Comparison of ENCODE assay signal across 8 mouse cellular contexts in the genomic region with DNA sequence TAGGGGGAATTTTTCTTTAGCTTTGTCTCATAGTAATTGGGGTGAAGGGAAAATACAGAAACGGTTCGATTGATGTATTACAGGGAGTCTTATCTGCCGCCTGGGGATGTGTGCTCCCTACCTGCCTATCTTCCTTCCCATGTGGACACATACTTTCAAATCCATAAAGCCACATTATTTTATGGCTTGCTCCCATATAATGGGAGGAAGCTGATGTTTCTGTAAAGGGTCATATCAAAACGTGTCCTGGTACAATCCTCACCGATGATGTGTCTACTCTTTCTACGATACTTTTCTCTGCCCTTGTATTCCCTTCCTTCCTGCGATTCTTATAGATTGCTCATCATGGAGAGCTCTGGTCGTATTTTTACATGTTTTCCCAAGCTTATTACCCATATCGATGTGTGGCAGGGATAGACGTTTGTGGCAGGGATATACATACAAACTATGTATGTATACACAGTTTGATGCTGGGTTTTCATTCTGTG. TPM values are rescaled to one million over a fixed set of nuclear protein-coding genes. Genes with fewer than 3 reads are reported as not detected.
DNase-seq lines count a peak whose midpoint lies in the region; ATAC-seq lines count a peak whose summit lies in the region.

No protein-coding gene starts in this region.

- no peak for DNase-seq in heart, postnatal 10 days
- peak; percentile 39 for DNase-seq in MEL-GATA-1-ER (ENCODE audit: extremely low read depth, low read depth)
- peak; percentile 21 for DNase-seq in hindbrain, embryonic 11.5 days (ENCODE audit: low spot score)
- no peak for DNase-seq in urinary bladder, postnatal 4 days (ENCODE audit: low spot score in 2 of 2)
- DNase-seq in gastrocnemius, postnatal 25 days, result no peak
- DNase-seq in urinary bladder, adult 2 months (ENCODE audit: low spot score), result no peak

- no peaks in the 10 kb centered on the region for H3K27me3 ChIP-seq in heart, embryonic 14.5 days (ENCODE audit: control insufficient read depth, insufficient read depth, low read length)
- no peaks in the 10 kb centered on the region for H3K27me3 ChIP-seq in hindbrain, embryonic 11.5 days (ENCODE audit: control insufficient read depth, insufficient read depth, low read length)

- ATAC-seq in heart, embryonic 14.5 days (ENCODE audit: insufficient number of reproducible peaks, insufficient read depth, low FRiP score, low read depth), result no peak
- ATAC-seq in hindbrain, embryonic 11.5 days (ENCODE audit: low FRiP score), result 0 out of 2 replicates have a peak, but pooled peaks have one; percentile 13
- peak; percentile 49 for ATAC-seq in megakaryocyte-erythroid progenitor cell, adult 5-6 weeks (replicated peaks; ENCODE audit: low FRiP score, low TSS enrichment, poor library complexity, severe bottlenecking)

- H3K4me1 ChIP-seq in heart, embryonic 14.5 days (ENCODE audit: control insufficient read depth in 2 of 2, insufficient read depth in 2 of 2, low read length in 2 of 2), result peaks cover 0 to 11% of the 10 kb centered on the region in 2 experiments; a peak in 2 of 4 replicates
- H3K4me1 ChIP-seq in hindbrain, embryonic 11.5 days (replicated peaks; ENCODE audit: control insufficient read depth, insufficient read depth, low read length), result no peaks in the 10 kb centered on the region

- peaks cover 6% of the 10 kb centered on the region; the same call in 1 of the 2 replicates for H3K36me3 ChIP-seq in heart, embryonic 14.5 days (ENCODE audit: control insufficient read depth, insufficient read depth, low read length)
- H3K36me3 ChIP-seq in hindbrain, embryonic 11.5 days (ENCODE audit: control insufficient read depth, insufficient read depth, low read length), result no peaks in the 10 kb centered on the region

- intact Hi-C loops in heart, postnatal 10 days (cut with DNase I), result loop anchor here (2.0 to 5.0 kb wide), 2 partner anchors 467 to 536 kb away; no protein-coding TSS in a partner anchor

- peak overlapping the region; percentile 76 to 91 for H3K4me3 ChIP-seq in heart, embryonic 14.5 days (ENCODE audit: control insufficient read depth in 1 of 2, insufficient read depth in 1 of 2, low read depth in 1 of 2, low read length in 2 of 2)
- peak overlapping the region; percentile 59 for H3K4me3 ChIP-seq in hindbrain, embryonic 11.5 days (ENCODE audit: low read depth, low read length)

- H3K27ac ChIP-seq in heart, embryonic 14.5 days (replicated peaks in 1 of 2; ENCODE audit: control insufficient read depth in 1 of 2, insufficient read depth in 1 of 2, low read depth in 2 of 2, low read length in 2 of 2), result peak overlapping the region in 1 of 2 experiments; percentile 76; a peak in 1 of 4 replicates
- H3K27ac ChIP-seq in hindbrain, embryonic 11.5 days (ENCODE audit: low read depth, low read length), result no peak overlapping the region

- no peaks in the 10 kb centered on the region for H3K9me3 ChIP-seq in heart, embryonic 14.5 days (ENCODE audit: control insufficient read depth, low read length)
- no peaks in the 10 kb centered on the region for H3K9me3 ChIP-seq in hindbrain, embryonic 11.5 days (ENCODE audit: control insufficient read depth, low read length)

- peak overlapping the region; percentile 80 for H3K9ac ChIP-seq in heart, embryonic 14.5 days (ENCODE audit: low read length)
- H3K9ac ChIP-seq in hindbrain, embryonic 11.5 days (ENCODE audit: low read depth, low read length), result peak overlapping the region; percentile 78

- WGBS in heart, embryonic 14.5 days, result 27% methylated on average over 10 of the region's 10 CpGs
- 36% methylated on average over 10 of the region's 10 CpGs for WGBS in hindbrain, embryonic 11.5 days

- peak overlapping the region; percentile 86 for H3K4me2 ChIP-seq in heart, embryonic 14.5 days (ENCODE audit: low read length)
- H3K4me2 ChIP-seq in hindbrain, embryonic 11.5 days (replicated peaks; ENCODE audit: low read depth, low read length), result peak overlapping the region; percentile 33

RNA-seq across cellular contexts. Expression of a gene that starts 0.6 kb away (rescaled TPM):
- polyA plus RNA-seq in heart, embryonic 14.5 days (2014; fragmentation: Nextera tagmentation; extraction: Ambion mirVana), result 26.2 and 28.2 TPM in 2 replicates
- total RNA-seq in heart, postnatal 10 days (2021), result 10 to 100 TPM; 24.2 to 27.2 TPM
- polyA plus RNA-seq in hindbrain, embryonic 11.5 days (2014; fragmentation: Nextera tagmentation; extraction: Ambion mirVana), result 24.4 and 26.3 TPM in 2 replicates
- 25.5 and 29.3 TPM in 2 replicates for total RNA-seq in megakaryocyte-erythroid progenitor cell, adult 5-6 weeks (2014; fragmentation: Nextera tagmentation)
- 15.7 and 24.0 TPM in 2 replicates for total RNA-seq in megakaryocyte-erythroid progenitor cell, adult 5-6 weeks (2017)
- 10 to 100 TPM in 1 of 2 experiments, 1 to 10 TPM in 1; 9.8 to 11.1 TPM for total RNA-seq in gastrocnemius, postnatal 25 days (2021)
- polyA plus RNA-seq in urinary bladder, adult 2 months (2012; rRNA removed), result 26.4 and 32.5 TPM in 2 replicates

RNA-seq across cellular contexts. Expression of a gene that starts 0.8 kb away (rescaled TPM):
- polyA plus RNA-seq in heart, embryonic 14.5 days (2014; fragmentation: Nextera tagmentation; extraction: Ambion mirVana), result 4.1 TPM in 2 replicates
- total RNA-seq in heart, postnatal 10 days (2021), result 1 to 10 TPM; 4.2 to 4.4 TPM
- 3.8 and 5.0 TPM in 2 replicates for polyA plus RNA-seq in hindbrain, embryonic 11.5 days (2014; fragmentation: Nextera tagmentation; extraction: Ambion mirVana)
- total RNA-seq in megakaryocyte-erythroid progenitor cell, adult 5-6 weeks (2014; fragmentation: Nextera tagmentation), result 14.1 and 19.4 TPM in 2 replicates
- 4.4 and 5.3 TPM in 2 replicates for total RNA-seq in megakaryocyte-erythroid progenitor cell, adult 5-6 weeks (2017)
- total RNA-seq in gastrocnemius, postnatal 25 days (2021), result 1 to 10 TPM; 2.3 to 2.9 TPM
- polyA plus RNA-seq in urinary bladder, adult 2 months (2012; rRNA removed), result 7.9 and 8.2 TPM in 2 replicates

RNA-seq across cellular contexts. Expression of a gene that starts 54.2 kb away (rescaled TPM):
- polyA plus RNA-seq in heart, embryonic 14.5 days (2014; fragmentation: Nextera tagmentation; extraction: Ambion mirVana), result 87.8 and 103 TPM in 2 replicates
- total RNA-seq in heart, postnatal 10 days (2021), result 100 to 1,000 TPM; 308 to 362 TPM
- 24.4 and 28.2 TPM in 2 replicates for polyA plus RNA-seq in hindbrain, embryonic 11.5 days (2014; fragmentation: Nextera tagmentation; extraction: Ambion mirVana)
- 20.8 and 47.5 TPM in 2 replicates for total RNA-seq in megakaryocyte-erythroid progenitor cell, adult 5-6 weeks (2014; fragmentation: Nextera tagmentation)
- total RNA-seq in megakaryocyte-erythroid progenitor cell, adult 5-6 weeks (2017), result 27.3 and 29.3 TPM in 2 replicates
- 10 to 100 TPM; 11.9 to 12.1 TPM for total RNA-seq in gastrocnemius, postnatal 25 days (2021)
- polyA plus RNA-seq in urinary bladder, adult 2 months (2012; rRNA removed), result 73.4 and 76.8 TPM in 2 replicates

Comparison
In these comparisons a context has a peak if more than half of its experiments do, and no peak if none do; other contexts are left out.
1. DNase-seq: peak in MEL-GATA-1-ER (single experiment) and hindbrain, embryonic 11.5 days (single experiment); none in heart, postnatal 10 days (0 of 2), urinary bladder, postnatal 4 days (0 of 2), gastrocnemius, postnatal 25 days (single experiment) and urinary bladder, adult 2 months (single experiment).
2. RNA of a gene that starts 54.2 kb away (total RNA-seq): 308 to 362 TPM in heart, postnatal 10 days; 20.8 to 47.5 TPM in megakaryocyte-erythroid progenitor cell, adult 5-6 weeks and 11.9 to 12.1 TPM in gastrocnemius, postnatal 25 days; every median in the first group is over 4 times any median in the second.